Mouse (Mus musculus): ENCODE results near the gene Fcgr1.
"Not testable (repeated sequence)": the region's sequence is repeated elsewhere in the genome, so short reads cannot be mapped to it uniquely, and the experiment has no call there.

Gene Fcgr1

DNA sequence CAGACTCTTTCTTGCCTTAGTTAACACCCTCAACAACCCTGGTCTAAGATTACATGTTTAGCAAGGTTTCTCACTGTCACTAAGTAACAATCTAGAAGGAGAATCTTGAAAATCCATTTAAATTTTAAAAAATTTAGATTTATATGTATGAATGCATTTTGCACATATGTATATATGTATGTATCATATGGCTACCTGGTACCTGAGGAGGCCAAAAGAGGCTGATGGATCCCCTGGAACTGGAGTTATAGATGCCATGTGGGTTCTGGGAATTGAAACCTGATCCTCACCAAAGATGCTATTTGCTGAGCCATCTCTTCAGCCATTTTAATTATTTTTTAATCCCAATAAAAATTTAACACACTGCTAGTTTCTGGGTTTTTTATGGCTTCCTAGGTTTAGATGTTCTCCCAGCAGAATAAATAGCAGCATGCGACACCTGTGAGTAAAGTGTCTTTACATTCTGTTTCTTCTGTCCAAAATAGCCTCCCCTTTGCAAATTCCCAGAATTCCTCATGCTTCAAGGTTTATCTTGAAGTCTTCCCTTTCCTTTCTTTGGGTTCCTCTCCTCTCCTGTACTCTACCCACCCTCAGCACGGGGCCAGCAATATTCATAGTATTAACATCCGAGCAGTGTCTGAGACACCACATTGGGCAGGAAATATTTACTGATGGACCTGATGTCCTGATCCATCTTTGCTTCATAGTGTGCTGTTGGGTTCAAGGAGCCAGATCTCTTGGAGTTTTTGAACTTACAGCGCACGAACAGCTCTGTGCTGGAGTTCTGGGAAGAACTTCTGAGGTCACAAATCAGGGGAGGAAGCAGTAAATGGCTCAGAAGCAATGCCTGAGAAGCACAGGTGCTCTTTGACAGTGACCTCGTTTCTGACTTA, 45.4 kb downstream of the Fcgr1 start:
- peak; percentile 25 for DNase-seq (ENCODE audit: low spot score)

- DNase-seq (ENCODE audit: low spot score), result peak; percentile 31
These were observed 46.2 kb downstream of the Fcgr1 start for GRCm38 (mm10) chr3:96247356-96248140.

- not testable (repeated sequence) for DNase-seq (ENCODE audit: low spot score)
These were observed 47.3 kb downstream of the Fcgr1 start, which contains the start of gene Hist2h3c1 for GRCm38 (mm10) chr3:96246427-96246856. Hist2h3c1 (plus strand) TSS chr3:96246685.

DNA sequence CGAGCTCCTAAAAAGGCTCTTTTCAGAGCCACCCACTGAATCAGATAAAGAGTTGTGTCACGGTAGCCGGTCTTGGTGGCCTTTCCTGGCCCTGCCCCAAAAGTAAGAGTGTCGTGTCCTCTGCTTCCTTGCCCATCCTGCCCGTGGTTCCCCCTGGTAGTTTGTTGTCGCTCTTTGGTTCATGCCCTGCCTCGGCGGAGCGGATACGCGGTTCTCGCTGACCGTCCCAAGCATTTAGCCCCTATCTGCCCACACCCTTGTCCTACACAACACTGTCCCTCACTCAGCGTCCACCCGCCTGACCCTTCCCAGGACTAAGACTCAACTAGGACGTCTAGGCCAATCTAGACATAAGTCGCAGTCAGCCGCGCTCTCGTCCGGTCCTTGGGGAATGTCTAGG, 47.8 kb downstream of the Fcgr1 start:
- DNase-seq (ENCODE audit: low spot score), result not testable (repeated sequence)

GRCm38 (mm10) chr3:96245003-96245886, 48.5 kb downstream of the Fcgr1 start, which contains the start of gene Hist2h2aa1:
Hist2h2aa1 (plus strand) TSS chr3:96245497.
- peak; percentile 86 for DNase-seq (ENCODE audit: low spot score)

DNA sequence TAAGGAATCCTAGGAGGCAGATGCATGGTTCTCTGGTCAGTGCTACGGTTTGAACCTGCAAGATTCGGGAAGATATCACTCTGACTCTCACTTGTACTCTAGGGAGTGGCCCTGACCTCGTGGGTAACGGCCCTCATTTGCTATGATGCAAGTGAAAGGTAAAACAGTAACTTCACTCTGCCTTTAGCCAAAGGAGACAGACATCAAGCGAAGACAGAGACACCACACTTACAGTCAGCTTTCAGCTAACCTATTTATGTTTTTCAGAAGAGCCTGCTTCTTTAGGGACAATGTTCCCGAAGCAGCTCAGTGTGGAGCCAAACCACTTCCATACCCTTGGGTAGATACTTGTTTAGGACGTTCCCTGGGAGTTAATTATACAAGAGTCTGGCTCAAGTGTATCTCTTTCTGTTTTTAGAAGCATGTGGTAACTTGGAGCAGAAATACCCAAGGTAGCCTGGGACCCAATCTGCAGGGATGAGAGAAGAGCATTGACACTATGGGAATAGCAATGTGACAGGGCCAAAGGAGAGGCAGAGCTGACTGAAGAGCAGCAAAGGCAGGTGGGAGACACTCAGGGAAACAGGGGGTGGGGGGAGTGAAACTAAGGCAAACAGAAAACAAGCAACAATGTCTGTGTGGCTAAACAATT, 49.7 kb downstream of the Fcgr1 start:
- DNase-seq (ENCODE audit: low spot score), result peak; percentile 63

GRCm38 (mm10) chr3:96240799-96241197, 53.0 kb downstream of the Fcgr1 start:
- DNase-seq (ENCODE audit: low spot score), result no peak

GRCm38 (mm10) chr3:96239949-96240798, 53.6 kb downstream of the Fcgr1 start, which contains the start of gene Hist2h2aa2:
Hist2h2aa2 (minus strand) TSS chr3:96240276.
- peak; percentile 82 for DNase-seq (ENCODE audit: low spot score)

DNA sequence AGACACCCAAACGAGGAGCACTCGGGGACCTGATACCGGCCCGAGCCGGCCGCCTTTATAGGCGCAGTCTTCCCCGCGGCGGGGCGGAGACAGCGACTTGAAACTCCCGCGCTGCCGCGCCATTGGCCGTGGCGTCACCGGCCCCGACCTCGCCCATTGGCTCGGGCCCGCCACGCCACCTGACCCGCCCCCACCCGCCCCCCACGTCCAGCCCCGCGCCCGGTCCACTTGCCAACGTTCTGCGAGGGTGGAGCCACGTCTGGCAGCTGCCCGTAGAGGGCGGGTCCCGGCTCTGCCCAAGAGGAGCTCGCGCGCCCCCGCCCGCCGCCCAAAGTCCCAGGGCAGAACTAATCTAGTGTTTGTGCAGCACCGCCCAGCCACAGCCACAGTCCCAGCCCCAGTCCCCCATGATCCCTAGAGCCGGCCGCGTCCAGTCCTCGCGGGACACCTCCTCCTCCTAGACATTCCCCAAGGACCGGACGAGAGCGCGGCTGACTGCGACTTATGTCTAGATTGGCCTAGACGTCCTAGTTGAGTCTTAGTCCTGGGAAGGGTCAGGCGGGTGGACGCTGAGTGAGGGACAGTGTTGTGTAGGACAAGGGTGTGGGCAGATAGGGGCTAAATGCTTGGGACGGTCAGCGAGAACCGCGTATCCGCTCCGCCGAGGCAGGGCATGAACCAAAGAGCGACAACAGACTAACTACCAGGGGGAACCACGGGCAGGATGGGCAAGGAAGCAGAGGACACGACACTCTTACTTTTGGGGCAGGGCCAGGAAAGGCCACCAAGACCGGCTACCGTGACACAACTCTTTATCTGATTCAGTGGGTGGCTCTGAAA, 54.6 kb downstream of the Fcgr1 start, which contains the start of gene Hist2h3c2:
Hist2h3c2 (minus strand) TSS at position 174 of the 840 bp plus-strand sequence.
- not testable (repeated sequence) for DNase-seq (ENCODE audit: low spot score)

DNA sequence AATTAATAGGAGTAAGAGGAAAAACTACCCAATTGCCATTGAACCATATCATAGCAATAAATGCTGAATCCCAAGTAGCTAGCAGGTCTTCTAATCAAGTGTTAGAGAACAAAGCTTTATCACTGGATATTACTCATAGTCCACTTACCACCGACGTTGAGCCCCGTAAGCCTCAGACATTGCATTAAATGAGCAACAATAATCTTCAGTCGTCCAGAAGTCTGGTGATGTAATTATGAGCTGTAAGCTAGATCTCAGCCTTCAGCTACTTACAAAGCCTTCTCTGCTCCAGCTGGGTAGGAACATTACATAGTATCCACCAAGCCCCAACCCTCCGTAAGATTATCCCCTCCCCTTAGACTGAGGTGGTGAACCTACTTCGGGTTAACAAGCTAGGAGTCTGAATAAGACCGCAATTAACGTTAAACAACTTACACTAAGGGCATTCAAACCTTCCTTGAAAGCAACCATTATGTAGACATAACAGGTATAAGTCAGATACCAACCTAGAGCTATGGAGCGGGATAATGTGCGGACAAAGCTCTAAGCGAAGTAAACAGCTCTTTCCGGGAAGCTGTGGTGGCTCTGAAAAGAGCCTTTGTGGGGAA, 55.8 kb downstream of the Fcgr1 start:
- no peak for DNase-seq (ENCODE audit: low spot score)

DNA sequence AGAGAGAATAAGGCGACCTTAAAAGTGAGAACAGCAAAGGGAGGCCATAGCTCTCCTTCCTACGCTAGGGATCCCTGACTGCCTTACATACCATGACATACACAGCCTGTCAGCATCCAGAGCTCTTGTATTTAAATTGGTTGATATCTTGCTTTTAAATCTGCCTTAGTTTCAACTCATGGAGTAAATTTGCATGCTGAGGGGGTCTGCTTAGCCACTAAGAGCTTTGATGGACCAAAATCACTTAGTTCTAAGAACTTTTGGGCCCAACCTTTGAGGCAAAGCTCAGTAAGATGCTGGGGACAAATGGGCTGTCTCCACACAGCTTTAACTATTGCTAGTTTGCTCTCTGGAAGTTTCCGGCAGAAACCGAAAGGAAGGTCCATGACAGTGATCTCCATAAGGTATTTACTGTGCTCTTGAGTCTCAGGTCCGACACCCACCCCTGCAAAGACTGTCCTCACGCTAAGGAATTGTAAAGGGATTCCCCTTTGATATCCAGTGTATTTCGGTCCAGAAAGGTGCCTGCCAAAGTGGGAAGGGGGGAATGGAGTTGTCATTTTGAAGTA, 56.4 kb downstream of the Fcgr1 start:
- DNase-seq (ENCODE audit: low spot score), result peak; percentile 65

GRCm38 (mm10) chr3:96236834-96237334, 56.9 kb downstream of the Fcgr1 start:
- no peak for DNase-seq (ENCODE audit: low spot score)

DNA sequence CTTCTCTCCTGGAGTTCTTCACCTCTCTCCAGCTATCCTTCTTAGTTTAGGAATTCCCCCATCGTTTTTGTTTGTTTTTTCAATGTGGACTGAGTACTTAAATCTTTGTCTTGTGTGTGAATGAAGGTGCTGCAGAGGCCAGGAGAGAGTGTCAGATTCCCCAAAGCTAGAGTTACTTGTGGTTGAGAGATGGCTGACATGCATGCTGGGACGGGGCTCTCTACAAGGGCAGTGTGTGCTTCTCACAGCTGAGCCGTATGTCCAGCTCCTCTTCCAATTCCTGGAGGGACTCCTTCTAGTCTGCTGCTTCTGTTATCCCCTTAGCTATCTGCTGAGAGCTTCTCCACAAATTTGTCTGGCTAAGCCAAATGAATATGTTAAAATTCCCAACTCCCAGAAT, 57.9 kb downstream of the Fcgr1 start:
- peak; percentile 4 for DNase-seq (ENCODE audit: low spot score)

DNA sequence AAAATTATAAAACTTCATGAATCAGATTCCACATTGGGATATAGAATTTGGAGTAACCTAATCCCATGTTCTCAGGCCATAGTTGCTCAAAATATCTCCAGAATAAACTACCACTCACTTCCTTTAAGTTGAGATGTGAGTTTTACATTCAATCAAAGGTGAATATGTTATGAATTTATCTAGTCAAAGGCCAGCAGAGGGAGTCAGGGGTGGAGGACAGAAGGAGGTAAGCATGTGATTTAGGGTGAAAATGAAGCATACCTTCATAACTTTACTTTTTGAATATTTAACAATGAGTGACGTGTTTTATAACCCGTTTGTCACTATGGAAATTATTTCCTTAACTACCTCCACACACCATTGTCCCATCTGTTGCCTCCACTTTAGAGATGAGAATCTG, 58.9 kb downstream of the Fcgr1 start:
- DNase-seq (ENCODE audit: low spot score), result no peak

All from yolk sac, embryonic 10.5 days (tissue).